Mouse (Mus musculus): Measurements from ENCODE around the gene Gpd2.

DNA sequence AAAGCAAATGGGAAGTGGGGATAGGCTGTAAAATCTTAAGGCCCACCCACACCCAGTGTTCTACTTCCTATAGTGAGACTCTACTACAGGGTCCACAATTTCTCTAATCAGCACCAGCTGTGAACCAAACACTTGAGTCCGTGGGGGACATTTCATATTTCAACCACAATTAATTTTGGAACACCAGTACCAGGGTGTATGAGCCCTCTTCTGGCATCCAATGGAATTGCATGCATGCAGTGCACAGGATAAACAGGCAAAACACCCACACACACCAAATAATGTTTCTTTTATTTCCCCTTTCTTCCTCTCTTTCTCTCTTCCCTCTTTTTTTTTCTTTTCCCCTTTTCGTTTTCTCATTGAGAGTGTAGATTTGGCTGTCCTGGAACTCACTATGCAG lies 78.6 kb downstream of the Gpd2 start:
- TF ChIP-seq EP300 (IDR thresholded peaks at IDR 0.05; ENCODE audit: low read length) (no peak), CTCF (conservative IDR thresholded peaks at IDR 0.05 in 1 of 2, IDR thresholded peaks at IDR 0.05 in 1 of 2; ENCODE audit: low read depth in 2 of 2, low read length in 2 of 2) (peak; percentile 72 to 88), ZNF384 (IDR thresholded peaks at IDR 0.05; ENCODE audit: low read depth, low read length) (no peak), POLR2A (IDR thresholded peaks at IDR 0.05; ENCODE audit: low read depth, low read length) (no peak), E2F4 (IDR thresholded peaks at IDR 0.05; ENCODE audit: insufficient replicate concordance, low read depth, low read length) (no peak), ZMIZ1 (IDR thresholded peaks at IDR 0.05; ENCODE audit: low read depth, low read length) (no peak)
